Mouse (Mus musculus) forebrain, postnatal 0 days (tissue): ENCODE measurements around the gene Ccn2. TPM values are rescaled to one million over a fixed set of nuclear protein-coding genes. Genes with fewer than 3 reads are reported as not detected.

ENCODE experiments used
- ATAC-seq: fragments of 200-750 bp; cut with Nextera tagmentation; 2 replicates; pipeline ENCODE4 v1.8.0; 2017; ENCODE audit warnings: mild to moderate bottlenecking, moderate library complexity
- DNase-seq: peaks from one replicate; pipeline ENCODE4 v3.0.0-alpha.2; 2015
- H3K27ac ChIP-seq: fragments of 300-500 bp; sonication (generic); 2 replicates; pipeline ENCODE4 v1.5.1; 2014; ENCODE audit warnings: low read depth, mild to moderate bottlenecking, antibody characterized with exemption, low read length, moderate library complexity, mixed read lengths
- H3K27me3 ChIP-seq: fragments of 300-500 bp; sonication (generic); 2 replicates; pipeline ENCODE4 v1.6.1; 2014; ENCODE audit warnings: mild to moderate bottlenecking, low read length, mixed read lengths; ENCODE audit not compliant: insufficient read depth
- H3K36me3 ChIP-seq: fragments of 300-500 bp; sonication (generic); 2 replicates; pipeline ENCODE4 v1.6.1; 2014; ENCODE audit warnings: mild to moderate bottlenecking, moderate library complexity; ENCODE audit not compliant: insufficient read depth
- H3K4me1 ChIP-seq: fragments of 300-500 bp; sonication (generic); 2 replicates; pipeline ENCODE4 v1.6.1; 2014; ENCODE audit warnings: antibody characterized with exemption; ENCODE audit not compliant: insufficient read depth
- H3K4me2 ChIP-seq: fragments of 300-500 bp; sonication (generic); 2 replicates; pipeline ENCODE4 v1.6.1; 2014; ENCODE audit warnings: low read depth, mild to moderate bottlenecking, moderate library complexity
- H3K4me3 ChIP-seq: fragments of 300-500 bp; sonication (generic); 2 replicates; pipeline ENCODE4 v1.5.1; 2014; ENCODE audit warnings: low read depth, low read length, mixed read lengths
- H3K9ac ChIP-seq: fragments of 300-500 bp; sonication (generic); 2 replicates; pipeline ENCODE4 v1.6.1; 2014; ENCODE audit warnings: mild to moderate bottlenecking
- H3K9me3 ChIP-seq: fragments of 300-500 bp; sonication (generic); 2 replicates; pipeline ENCODE4 v1.6.1; 2016; ENCODE audit warnings: low read length
- CTCF ChIP-seq: sonication (generic); IDR thresholded peaks from 2 replicates; pipeline ENCODE4 v1.5.1; 2016; ENCODE audit warnings: antibody characterized with exemption, control low read depth, low read depth
- WGBS: fragments of 180-500 bp; shearing (Covaris S2); extraction: QIAGEN DNeasy Blood & Tissue Kit; methylation state at CpG from one replicate; pipeline ENCODE4 v1.1.7; 2014; 5-methylcytosine and 5-hydroxymethylcytosine counted together
- polyA plus RNA-seq: library from polyadenylated mRNA; unstranded; fragments of >200 nt; fragmentation: Nextera tagmentation; extraction: Ambion mirVana; gene quantifications from 2 replicates; pipeline ENCODE4 v1.2.1, GENCODE M21; 2015
- total RNA-seq: library from RNA; depleted of rRNA; stranded (reverse); fragments of >200 nt; gene quantifications from 2 replicates; pipeline ENCODE4 v1.2.3, GENCODE M21; 2014

Ccn2 gene
- total and polyA plus RNA-seq, 2 experiments from 2014 or later, result 4.4 to 13.7 TPM

- no peak for DNase-seq
- no peak overlapping the region for H3K27ac ChIP-seq
- no peak overlapping the region for H3K4me3 ChIP-seq
- TF ChIP-seq CTCF, result no peak
- H3K36me3 ChIP-seq, result no peaks in the 10 kb centered on the region
- no peak for ATAC-seq
- no peak overlapping the region for H3K9ac ChIP-seq
- no peaks in the 10 kb centered on the region for H3K4me1 ChIP-seq
- H3K9me3 ChIP-seq, result no peaks in the 10 kb centered on the region
- H3K4me2 ChIP-seq, result no peak overlapping the region
- H3K27me3 ChIP-seq, result no peaks in the 10 kb centered on the region
- 80% methylated on average over 9 of the region's 9 CpGs for WGBS
Measured at GRCm38 (mm10) chr10:24634288-24634687, 39.0 kb downstream of the Ccn2 start.

GRCm38 (mm10) chr10:24635331-24635815, 40.1 kb downstream of the Ccn2 start:
- Histone ChIP-seq H3K4me2 (no peak overlapping the region), H3K27me3 (no peaks in the 10 kb centered on the region), H3K36me3 (no peaks in the 10 kb centered on the region), H3K9ac (no peak overlapping the region), H3K4me3 (no peak overlapping the region), H3K27ac (no peak overlapping the region), H3K4me1 (no peaks in the 10 kb centered on the region), H3K9me3 (no peaks in the 10 kb centered on the region)
- 87% methylated on average over 11 of the region's 11 CpGs for WGBS
- no peak for TF ChIP-seq CTCF
- ATAC-seq, result no peak
- DNase-seq, result no peak

GRCm38 (mm10) chr10:24635884-24636283, 40.6 kb downstream of the Ccn2 start:
- H3K9ac ChIP-seq, result no peak overlapping the region
- no peak for ATAC-seq

GRCm38 (mm10) chr10:24636986-24637385, 41.7 kb downstream of the Ccn2 start:
- Histone ChIP-seq H3K4me2 (no peak overlapping the region), H3K4me3 (no peak overlapping the region), H3K36me3 (no peaks in the 10 kb centered on the region), H3K9me3 (no peaks in the 10 kb centered on the region), H3K4me1 (no peaks in the 10 kb centered on the region), H3K27ac (no peak overlapping the region), H3K27me3 (no peaks in the 10 kb centered on the region), H3K9ac (no peak overlapping the region)
- no peak for TF ChIP-seq CTCF
- WGBS, result 89% methylated on average over 2 of the region's 2 CpGs
- DNase-seq, result no peak
- no peak for ATAC-seq

More at GRCm38 (mm10) chr10:24635884-24636283, 40.6 kb downstream of the Ccn2 start:
- no peaks in the 10 kb centered on the region for H3K27me3 ChIP-seq
- H3K27ac ChIP-seq, result no peak overlapping the region
- no peak for TF ChIP-seq CTCF
- no peak for DNase-seq
- H3K4me1 ChIP-seq, result no peaks in the 10 kb centered on the region
- no peak overlapping the region for H3K4me3 ChIP-seq
- no peaks in the 10 kb centered on the region for H3K36me3 ChIP-seq
- no peaks in the 10 kb centered on the region for H3K9me3 ChIP-seq
- H3K4me2 ChIP-seq, result no peak overlapping the region
- 96% methylated on average over 10 of the region's 10 CpGs for WGBS

GRCm38 (mm10) chr10:24638306-24639070, 43.2 kb downstream of the Ccn2 start:
- Histone ChIP-seq H3K4me3 (no peak overlapping the region), H3K9me3 (no peaks in the 10 kb centered on the region), H3K4me1 (no peaks in the 10 kb centered on the region), H3K27ac (no peak overlapping the region), H3K27me3 (no peaks in the 10 kb centered on the region), H3K9ac (no peak overlapping the region), H3K36me3 (no peaks in the 10 kb centered on the region), H3K4me2 (no peak overlapping the region)
- no peak for ATAC-seq
- 63% methylated on average over 10 of the region's 10 CpGs for WGBS
- TF ChIP-seq CTCF, result no peak
- DNase-seq, result no peak

- 58% methylated on average over 7 of the region's 7 CpGs for WGBS
- Histone ChIP-seq H3K4me1 (no peaks in the 10 kb centered on the region), H3K27ac (no peak overlapping the region), H3K4me2 (no peak overlapping the region), H3K9ac (no peak overlapping the region), H3K4me3 (no peak overlapping the region), H3K36me3 (no peaks in the 10 kb centered on the region), H3K27me3 (no peaks in the 10 kb centered on the region), H3K9me3 (no peaks in the 10 kb centered on the region)
- DNase-seq, result no peak
- no peak for TF ChIP-seq CTCF
- ATAC-seq, result no peak
Measured at GRCm38 (mm10) chr10:24639596-24639995, 44.4 kb downstream of the Ccn2 start.

- Histone ChIP-seq H3K9ac (no peak overlapping the region), H3K4me2 (no peak overlapping the region), H3K4me3 (no peak overlapping the region), H3K9me3 (no peaks in the 10 kb centered on the region), H3K27ac (no peak overlapping the region), H3K27me3 (no peaks in the 10 kb centered on the region), H3K36me3 (no peaks in the 10 kb centered on the region), H3K4me1 (no peaks in the 10 kb centered on the region)
- ATAC-seq, result no peak
- WGBS, result 84% methylated on average over 6 of the region's 6 CpGs
- no peak for TF ChIP-seq CTCF
- no peak for DNase-seq
Measured at GRCm38 (mm10) chr10:24640186-24640875, 45.1 kb downstream of the Ccn2 start.
